Comparison of ENCODE assay signal across 14 mouse cellular contexts in genomic region chr1:91959891-91960290, GRCm38 (mm10).
"Had no signal": no experiment of that assay in that cellular context is flagged by ENCODE, and none has a peak within 500 bp of the region (broad histone marks: within the 10 kb centered on the region; RNA-seq: fewer than 3 reads in every experiment).

No protein-coding gene starts in this region.

- H3K27ac ChIP-seq: left cerebral cortex, adult 2 months; limb, embryonic 10.5 days; liver, embryonic 15.5 days; lung, embryonic 15.5 days; neural tube, embryonic 12.5 days; stomach, postnatal 0 days had no signal

- H3K4me1 ChIP-seq: liver, embryonic 15.5 days; lung, embryonic 15.5 days; neural tube, embryonic 12.5 days had no signal

- H3K27me3 ChIP-seq: liver, embryonic 15.5 days; lung, embryonic 15.5 days; neural tube, embryonic 12.5 days had no signal

- DNase-seq: kidney, adult 18-20 months; kidney, postnatal 10 days; kidney, postnatal 4 days; midbrain, embryonic 14.5 days; retina, postnatal 1 day; right cerebral cortex, postnatal 25 days; thymus, adult 18-20 months; thymus, postnatal 14 days had no signal

- H3K4me3 ChIP-seq: left cerebral cortex, adult 2 months; limb, embryonic 10.5 days; liver, embryonic 15.5 days; lung, embryonic 15.5 days; neural tube, embryonic 12.5 days had no signal
